In genomic region chr11:80135954-80136683, GRCm38 (mm10) we compare ENCODE assay signal across 15 mouse cellular contexts. TPM values are rescaled to one million over a fixed set of nuclear protein-coding genes. Genes with fewer than 3 reads are reported as not detected.
DNase-seq lines count a peak whose midpoint lies in the region.
"Had no signal": no experiment of that assay in that cellular context is flagged by ENCODE, and none has a peak within 500 bp of the region (broad histone marks: within the 10 kb centered on the region; RNA-seq: fewer than 3 reads in every experiment).

No protein-coding gene starts in this region.

- DNase-seq in heart, adult 11 months, result peak; percentile 48
- no peak for DNase-seq in heart, adult 8-10 months (ENCODE audit: low spot score)
- DNase-seq in ES-CJ7 (ENCODE audit: low read depth, low spot score), result peak; percentile 85
- DNase-seq in thymus, adult 18-20 months, result peak; percentile 23 to 65
- DNase-seq in thymus, postnatal 36 days, result peak; percentile 39 to 67
- no peak for DNase-seq in spleen, postnatal 14 days (ENCODE audit: low spot score in 2 of 2)
- no peak for DNase-seq in kidney, postnatal 25 days
- DNase-seq in ovary, postnatal 36 days (ENCODE audit: low spot score), result no peak
- DNase-seq: adrenal gland, postnatal 25 days; cerebellum, adult 9-10 months; heart, postnatal 36 days; kidney, adult 18-20 months; liver; right cerebral cortex, postnatal 25 days had no signal

RNA-seq across cellular contexts. Expression of gene Tefm, which starts 5.9 kb away (rescaled TPM):
- 10 to 100 TPM; 30.1 to 36.3 (median 33.2) TPM for total RNA-seq in heart, adult 8-10 months (2022)

RNA-seq across cellular contexts. Expression of gene Adap2, which starts 17.8 kb away (rescaled TPM):
- 10 to 100 TPM in 2 of 4 experiments, 1 to 10 TPM in 2; 8.3 to 12.5 (median 9.9) TPM for total RNA-seq in heart, adult 8-10 months (2022)
- total RNA-seq: common myeloid progenitor, adult 5-6 weeks had no signal

RNA-seq across cellular contexts. Expression of gene Atad5, which starts 46.9 kb away (rescaled TPM):
- under 1 TPM; 0.55 to 0.97 (median 0.69) TPM for total RNA-seq in heart, adult 8-10 months (2022)

RNA-seq across cellular contexts. Expression of gene Rnf135, which starts 47.5 kb away (rescaled TPM):
- total RNA-seq in heart, adult 8-10 months (2022), result 1 to 10 TPM; 5.8 to 6.0 (median 5.9) TPM

RNA-seq across cellular contexts. Expression of gene Crlf3, which starts 55.3 kb away (rescaled TPM):
- total RNA-seq in heart, adult 8-10 months (2022), result 10 to 100 TPM in 2 of 4 experiments, 1 to 10 TPM in 2; 9.0 to 14.9 (median 12.1) TPM

Comparison
In these comparisons a context has a peak if more than half of its experiments do, and no peak if none do; other contexts are left out.
1. DNase-seq: peak in heart, adult 11 months (single experiment), ES-CJ7 (single experiment), thymus, adult 18-20 months (2 of 2) and thymus, postnatal 36 days (2 of 2); none in heart, adult 8-10 months (single experiment), spleen, postnatal 14 days (0 of 2), kidney, postnatal 25 days (0 of 2) and ovary, postnatal 36 days (single experiment).